Mouse (Mus musculus) frontal cortex, postnatal 10 days (tissue): Measurements from ENCODE around the gene Dag1.

Source experiments
- DNase-seq, 2 experiments: peaks; one replicate each; pipeline ENCODE4 v3.0.0; 2022; ENCODE audit warnings: low spot score in 2 of 2, mixed read lengths in 1 of 2

The Dag1 gene

DNA sequence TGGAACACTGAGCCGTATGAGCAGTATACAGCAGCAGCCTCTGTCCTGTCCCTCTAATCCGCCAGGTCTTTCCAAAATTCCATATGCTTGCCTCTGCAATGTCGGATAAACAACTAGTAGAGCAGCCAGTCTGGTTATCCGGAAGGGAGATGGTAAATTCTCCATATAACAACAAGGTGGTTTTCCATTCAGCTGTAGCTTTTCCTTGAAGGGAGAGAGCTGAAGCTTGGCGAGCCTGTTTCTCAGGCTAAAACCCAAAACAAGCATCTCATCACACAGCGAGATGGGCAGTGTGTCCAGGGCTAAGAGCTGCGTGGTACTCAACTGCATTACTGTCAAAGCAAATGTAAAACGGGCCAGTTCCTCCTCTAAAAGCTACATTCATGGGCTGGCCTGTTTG, 75.2 kb downstream of the Dag1 start:
- DNase-seq, result no peak

DNA sequence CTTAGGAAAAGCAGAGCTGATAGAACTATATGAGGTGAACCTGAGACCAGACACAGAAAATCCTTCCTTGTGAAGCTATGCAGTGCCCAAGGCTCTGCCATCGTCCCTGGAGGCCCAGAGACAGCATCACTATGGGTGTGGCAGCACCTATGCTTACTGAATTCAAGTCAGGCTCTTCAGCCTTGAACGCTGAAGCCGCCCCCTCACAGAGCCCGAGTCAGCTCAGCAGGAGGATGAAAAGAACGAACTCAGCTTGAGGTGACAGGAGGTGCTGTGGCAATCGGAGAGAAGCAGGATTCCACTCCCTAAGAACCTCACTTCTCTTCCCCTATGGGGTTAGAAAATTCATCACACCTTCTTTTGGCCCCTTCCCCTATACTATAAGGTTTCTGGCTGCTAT, 76.1 kb downstream of the Dag1 start:
- no peak for DNase-seq

DNA sequence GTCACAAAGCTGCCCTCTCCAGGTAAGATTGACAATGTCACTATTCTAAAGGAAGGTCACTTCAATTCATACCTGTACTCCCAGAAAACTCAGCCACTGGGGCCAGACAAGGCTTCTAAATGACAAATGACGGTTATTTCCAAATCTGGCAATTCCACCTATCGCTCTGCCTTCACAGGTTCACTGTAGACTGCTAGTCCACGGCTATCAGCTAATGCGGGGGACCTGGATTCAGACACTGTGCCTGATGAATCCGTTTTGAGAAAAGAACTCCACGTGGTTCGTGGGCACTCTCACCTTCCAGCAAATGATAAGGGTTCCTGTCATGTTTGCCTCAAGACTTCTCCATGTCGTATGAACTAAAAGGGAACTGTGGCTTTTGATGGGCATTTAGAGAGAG, 78.0 kb downstream of the Dag1 start:
- DNase-seq, result no peak

DNA sequence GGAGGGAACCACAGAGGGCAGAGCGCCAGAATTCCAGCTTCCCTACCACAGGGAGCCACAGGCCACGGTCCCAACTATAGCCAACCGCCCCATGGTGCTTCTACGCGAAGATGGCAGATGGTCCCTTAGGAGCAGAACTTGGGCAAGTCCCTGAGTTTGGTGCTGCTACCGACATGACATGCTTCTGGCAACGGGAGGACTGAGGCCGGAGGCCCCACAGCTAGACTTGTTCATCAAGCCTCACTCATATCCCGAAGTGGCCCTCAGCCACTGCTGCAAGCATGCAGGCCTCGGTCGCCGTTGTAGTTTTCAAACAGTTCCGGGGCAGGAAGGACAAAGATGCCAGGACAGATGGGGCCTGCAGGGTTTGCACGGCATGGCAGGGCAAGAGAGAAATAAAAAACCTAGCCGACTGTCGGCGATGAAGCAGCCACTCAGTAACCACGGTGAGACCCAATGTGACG, 80.2 kb downstream of the Dag1 start:
- no peak for DNase-seq

DNA sequence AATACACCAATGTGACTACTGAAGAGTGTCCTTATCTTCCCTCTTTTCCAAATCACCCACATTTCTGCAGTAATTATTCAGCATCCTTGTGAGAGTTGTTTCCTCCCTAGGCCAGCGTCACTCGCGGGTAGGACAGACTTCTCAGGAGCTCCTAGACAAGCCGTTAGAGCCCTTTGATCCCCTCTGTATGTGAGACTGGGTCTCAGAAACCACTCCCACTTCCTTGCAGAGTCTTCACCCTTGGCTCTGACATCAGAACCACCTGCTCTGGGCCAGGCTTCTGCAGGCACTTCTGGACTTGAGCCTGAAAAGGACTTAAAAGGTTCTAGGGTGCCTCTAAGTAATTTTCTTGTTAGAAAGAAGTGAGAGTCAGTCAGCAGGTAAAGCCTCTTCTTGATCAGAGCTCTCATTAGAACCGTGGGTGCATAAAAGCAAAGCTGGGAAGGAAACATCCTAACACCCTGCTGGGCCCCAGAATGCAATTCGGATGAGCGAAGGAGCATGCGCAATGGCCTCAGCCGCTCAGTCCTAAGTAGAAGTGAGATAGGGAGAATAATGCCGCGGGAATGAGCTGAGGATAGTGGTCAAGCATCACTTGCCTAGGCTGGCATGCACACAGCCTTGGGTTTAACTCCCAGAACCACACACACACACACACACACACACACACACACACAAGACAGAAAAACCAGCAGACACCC, 80.8 kb downstream of the Dag1 start:
- no peak for DNase-seq

DNA sequence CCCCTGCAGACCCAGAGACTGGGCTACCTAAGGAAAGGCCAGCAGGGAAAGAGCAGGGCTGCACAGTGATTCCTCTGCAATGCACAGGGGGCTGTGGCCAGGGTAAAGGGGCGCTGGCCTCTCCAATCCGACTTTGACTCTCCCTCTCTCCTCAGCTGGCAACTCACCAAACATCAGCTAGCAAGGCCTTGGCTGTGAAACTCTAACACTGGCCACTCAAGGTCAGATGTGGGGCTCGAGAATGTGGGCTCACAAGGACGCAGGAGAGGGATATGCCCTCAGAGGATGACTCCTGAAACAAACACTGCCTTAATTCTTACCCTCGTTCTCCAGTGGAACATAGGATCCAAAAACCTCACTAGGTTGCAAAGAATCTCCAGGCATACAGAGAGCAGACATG, 85.4 kb downstream of the Dag1 start:
- no peak for DNase-seq

DNA sequence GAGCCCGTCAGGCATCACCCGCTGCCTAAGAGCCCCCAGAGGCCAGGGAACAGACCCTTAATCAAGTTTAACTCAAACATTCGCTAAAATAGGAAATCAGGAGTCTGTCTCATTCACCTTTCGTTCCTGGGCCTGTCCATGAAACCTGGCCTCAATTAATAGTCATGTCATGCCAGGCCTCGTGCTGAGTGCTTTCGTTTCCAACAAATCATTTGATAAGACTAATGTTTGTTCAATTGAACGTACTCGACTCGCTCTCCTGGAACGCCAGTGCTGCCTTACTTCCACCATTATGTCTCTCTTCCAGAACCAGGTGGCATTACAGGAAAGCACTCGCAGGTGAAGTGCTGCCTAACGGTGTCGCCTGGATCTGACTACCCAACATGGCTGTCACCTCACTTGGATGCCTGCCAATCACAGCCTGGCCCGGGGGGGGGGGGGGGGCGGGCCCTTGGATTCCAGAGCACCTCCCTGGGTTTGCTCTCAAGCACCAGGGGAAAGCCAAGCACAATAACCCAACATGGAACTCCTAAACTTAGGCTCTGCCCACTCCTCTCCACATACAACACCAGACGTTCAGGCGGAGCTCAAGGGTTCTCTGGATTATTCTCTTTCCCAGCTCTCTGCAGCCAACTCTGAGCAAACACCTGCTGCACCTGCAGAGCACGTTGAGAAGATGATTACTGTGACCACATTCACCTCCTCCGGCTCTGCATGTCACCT, 88.5 kb downstream of the Dag1 start:
- DNase-seq, result no peak

DNA sequence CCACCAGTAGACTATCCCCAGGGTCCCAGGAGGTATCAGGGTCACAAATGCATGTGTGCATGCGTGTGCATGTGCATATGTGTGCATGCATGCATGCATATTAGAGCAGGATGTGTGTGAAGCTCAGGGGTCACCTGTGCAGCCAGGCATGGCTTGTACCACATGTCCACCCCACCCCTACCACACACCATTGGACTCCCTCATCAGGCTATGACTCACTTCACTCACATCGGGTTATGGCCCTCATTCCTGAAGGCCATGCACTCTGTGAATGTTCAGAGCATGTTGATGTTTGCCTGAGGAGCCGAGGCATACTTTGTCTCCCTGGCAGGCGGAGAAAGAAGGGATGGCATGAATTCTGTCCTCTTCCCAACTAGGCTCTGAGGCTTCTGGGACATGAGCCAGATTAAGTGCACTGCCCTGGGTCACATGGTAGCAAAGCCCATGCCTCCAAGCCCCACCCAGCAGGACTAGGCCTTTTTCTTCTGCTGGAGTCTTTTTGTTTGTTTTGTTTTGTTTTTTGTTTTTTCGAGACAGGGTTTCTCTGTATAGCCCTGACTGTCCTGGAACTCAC, 90.9 kb downstream of the Dag1 start:
- no peak for DNase-seq

DNA sequence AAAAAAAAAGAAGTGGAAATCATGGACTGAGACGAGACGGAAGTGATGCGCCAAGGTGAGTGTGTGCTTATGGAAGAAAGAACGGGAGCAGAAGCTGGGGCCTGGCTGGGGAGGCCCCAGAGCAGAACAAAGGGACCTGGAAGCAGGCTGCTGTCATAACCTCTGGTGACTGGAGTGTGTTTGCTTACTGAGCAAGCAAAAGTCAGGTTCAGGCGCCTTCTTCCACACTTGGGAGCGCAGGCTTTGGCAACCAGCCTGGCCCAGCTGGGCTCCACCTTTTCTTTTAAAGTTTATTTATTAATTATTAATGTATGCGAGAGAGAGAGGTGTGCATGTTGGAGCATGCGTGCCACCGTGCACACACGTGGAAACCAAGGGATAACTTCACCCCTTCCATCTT, 94.0 kb downstream of the Dag1 start:
- no peak for DNase-seq

DNA sequence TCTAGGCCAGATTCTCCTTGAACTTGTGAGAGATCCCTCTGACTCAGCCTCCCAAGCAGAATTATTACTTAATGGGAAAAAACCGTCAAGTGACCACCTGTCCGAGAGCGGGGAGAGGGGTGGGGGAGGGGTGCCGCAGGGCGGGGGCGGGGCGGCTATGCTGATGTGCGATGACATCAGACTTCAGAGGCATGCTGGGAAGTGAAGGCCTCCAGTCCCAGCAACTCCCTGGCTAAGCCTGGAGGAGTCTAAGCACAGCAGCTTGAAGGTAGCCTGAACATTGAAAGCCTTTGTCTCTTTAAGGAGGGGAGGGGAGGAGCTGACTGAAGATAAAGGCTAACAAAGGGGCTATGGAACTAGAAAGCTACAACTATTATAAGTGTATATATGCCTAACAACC, 98.6 kb downstream of the Dag1 start:
- DNase-seq, result no peak

DNA sequence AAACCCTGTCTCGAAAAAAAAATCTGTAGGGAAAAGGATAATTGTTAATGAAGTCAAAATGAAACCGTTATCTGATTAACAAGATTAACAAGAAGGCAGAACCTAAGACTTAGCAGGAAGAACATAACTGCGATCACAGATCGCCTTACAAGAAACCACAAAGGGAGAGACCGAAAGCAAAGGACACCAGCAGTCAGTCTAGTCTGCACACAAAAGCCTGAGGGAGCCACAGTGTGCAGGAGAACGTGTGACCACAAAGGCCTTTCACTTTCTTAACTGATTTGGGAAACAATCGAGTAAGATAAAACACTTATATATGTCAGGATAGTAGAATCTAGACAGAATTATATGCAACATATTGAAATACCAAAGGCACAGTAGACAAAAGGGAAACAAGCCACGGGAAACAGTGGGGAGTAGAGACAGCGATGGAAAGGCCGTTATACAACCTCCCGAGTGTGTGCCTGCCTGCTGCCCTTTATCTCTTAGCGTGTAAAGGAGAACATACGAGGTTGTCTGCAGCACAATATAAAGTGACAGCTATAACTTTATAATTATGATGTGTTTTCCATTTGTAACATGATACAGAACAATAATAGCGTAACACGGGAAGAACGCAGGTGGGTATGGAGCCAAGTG, 100.0 kb downstream of the Dag1 start:
- no peak for DNase-seq

DNA sequence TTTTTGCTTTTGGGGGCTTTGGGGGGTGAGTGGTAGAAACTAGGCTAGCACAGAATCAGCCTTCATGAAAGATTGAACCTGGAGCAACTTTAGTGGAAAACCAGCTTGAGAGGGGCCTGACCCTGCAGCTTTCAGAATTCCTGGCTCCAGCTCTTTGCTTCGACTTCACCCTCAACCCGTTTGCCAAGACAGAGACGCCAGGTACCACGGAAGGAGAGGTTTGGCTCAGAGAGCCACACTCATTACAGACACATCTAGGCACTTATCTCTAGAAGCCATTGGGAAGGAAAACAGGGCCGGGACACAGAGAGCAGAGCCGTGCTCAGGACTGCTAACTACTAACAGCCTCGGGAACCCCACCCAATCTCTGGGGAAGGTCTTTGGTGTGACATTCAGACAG, 105.9 kb downstream of the Dag1 start:
- DNase-seq, result no peak

DNA sequence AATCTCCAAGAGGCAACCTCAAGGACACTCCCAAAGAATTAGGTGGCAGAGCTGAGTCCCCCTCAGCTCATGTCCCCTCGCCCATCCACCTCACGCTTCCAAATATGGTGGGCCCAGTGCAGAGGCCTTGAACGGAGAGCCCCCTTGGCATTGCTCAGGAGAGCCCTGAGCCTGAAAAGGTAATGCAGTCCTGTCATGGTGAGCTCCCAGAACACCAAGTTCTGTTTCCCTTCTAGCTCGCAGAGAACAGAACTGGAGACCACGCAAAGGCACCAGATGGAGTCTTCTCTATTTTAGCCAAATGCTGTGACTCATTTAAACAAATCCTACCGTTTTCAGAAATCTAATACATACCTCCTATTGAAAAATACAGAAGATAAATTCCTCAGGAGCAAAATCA, 106.3 kb downstream of the Dag1 start:
- DNase-seq, result no peak

DNA sequence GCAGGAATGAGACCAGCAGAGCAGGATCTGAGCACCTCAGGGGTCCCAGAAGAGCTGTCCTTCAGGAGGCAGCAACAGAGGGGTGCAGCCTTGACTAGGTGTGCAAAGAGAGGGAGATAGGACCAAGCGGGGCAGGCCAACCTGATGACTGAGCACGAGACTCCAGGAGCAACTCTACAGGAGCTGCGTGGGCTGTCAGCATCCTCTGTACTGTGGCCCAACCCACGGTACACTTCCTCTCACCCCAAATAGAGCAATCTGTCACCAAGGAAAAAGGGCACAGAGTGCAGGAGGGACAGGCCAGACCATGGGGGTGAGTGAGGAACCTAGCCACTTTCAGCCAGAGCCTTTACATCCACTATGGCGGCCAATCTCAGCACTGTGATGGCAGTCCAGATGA, 107.0 kb downstream of the Dag1 start:
- no peak for DNase-seq

DNA sequence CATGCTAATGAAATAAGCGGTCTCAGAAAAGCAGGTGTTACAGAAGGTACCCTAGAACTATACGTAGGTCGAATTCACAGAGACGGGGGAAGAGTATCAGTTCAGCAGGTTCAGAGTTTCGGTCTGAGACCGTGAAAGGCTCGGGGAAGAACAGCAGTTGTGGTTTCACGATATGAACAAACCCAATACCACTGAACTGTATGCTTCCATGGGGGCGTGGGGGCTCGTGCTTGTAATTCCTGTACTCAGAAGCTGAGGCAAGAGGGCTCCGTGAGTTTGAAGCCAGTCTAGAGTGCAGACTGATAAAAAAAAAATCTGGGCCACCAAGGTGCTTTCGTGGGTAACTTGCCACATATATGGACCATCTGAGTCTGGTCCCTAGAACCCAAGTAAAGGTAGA, 108.9 kb downstream of the Dag1 start:
- DNase-seq, result no peak
